Mouse (Mus musculus) adrenal gland, postnatal 36 days (tissue): ENCODE data around the gene Dennd4a. TPM values are rescaled to one million over a fixed set of nuclear protein-coding genes. Genes with fewer than 3 reads are reported as not detected.

ENCODE experiments used
- DNase-seq, 2 experiments: peaks; one replicate each; pipeline ENCODE4 v3.0.0; 2021; ENCODE audit warnings: mixed read lengths in 1 of 2
- total RNA-seq, 2 experiments: library from RNA; stranded (reverse); gene quantifications; 2 replicates each; pipeline ENCODE4 v1.2.3; 2021

The Dennd4a gene
- total RNA-seq, 2 experiments from 2014 or later: 18.1 to 19.9 TPM

DNA sequence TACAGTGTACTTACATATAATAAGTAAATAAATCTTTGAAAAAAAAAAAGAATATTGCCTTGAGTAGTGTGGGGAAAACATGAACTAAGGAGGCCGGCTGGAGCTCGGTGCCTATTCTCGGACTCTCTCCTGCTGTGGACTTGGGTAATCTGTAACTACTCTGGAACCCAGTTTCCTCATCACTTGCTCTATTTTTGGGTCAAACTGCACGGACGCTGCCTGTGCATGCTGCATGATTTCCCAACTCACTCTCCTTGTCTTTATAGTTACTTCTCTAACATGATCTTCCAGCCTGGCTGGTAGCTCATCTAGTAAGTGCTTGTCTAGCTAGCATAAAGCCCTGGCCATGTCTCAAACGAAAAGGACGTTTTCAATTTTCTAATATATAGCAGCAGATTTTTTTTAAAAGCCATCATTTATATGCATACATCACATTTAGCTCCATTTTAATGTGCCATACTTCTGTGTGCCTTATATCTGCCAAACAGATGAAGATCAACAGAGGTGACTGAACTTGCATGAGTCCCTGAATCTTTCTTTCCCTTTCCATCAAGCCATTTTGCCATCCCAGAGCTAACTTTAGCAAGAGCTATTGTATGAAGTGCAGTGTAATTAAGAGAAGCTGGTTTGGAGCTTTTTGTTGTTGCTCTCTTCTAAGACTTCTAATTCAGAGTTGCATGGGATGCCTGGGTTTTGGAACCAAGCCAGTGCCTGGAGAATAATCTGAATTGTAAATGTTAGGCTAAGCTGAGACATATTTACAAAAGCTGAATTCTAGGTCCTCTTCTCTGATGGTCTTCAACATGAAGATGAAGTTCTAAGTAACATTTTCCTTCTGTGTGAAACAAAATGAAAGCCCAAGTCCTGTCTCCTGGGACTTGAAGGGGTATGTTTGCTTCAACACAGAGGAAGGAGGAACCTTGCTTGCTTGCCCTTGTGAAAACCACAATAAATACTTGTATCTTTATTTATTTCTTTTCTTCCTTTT is 20.2 kb upstream of the Dennd4a start:
- DNase-seq: peak in 1 of 2 experiments; percentile 25

DNA sequence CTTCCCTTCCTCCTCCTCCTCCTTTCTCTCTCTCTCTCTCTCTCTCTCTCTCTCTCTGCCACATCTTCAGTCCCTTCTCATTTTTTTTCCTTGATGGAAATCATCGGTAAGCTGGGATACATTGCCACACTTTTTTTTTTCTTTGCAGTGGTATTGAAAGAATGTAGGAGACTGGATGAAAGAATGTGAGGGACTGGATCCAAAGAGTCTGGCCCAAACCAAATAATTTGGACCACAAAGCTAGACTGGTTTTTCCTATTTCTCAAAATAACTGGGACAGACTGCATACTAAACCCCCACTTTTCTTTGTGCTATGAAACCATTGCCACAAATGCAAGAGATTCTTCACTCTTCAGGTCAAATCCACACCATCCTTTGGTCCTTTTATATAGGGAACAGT is 19.5 kb upstream of the Dennd4a start:
- DNase-seq: no peak

DNA sequence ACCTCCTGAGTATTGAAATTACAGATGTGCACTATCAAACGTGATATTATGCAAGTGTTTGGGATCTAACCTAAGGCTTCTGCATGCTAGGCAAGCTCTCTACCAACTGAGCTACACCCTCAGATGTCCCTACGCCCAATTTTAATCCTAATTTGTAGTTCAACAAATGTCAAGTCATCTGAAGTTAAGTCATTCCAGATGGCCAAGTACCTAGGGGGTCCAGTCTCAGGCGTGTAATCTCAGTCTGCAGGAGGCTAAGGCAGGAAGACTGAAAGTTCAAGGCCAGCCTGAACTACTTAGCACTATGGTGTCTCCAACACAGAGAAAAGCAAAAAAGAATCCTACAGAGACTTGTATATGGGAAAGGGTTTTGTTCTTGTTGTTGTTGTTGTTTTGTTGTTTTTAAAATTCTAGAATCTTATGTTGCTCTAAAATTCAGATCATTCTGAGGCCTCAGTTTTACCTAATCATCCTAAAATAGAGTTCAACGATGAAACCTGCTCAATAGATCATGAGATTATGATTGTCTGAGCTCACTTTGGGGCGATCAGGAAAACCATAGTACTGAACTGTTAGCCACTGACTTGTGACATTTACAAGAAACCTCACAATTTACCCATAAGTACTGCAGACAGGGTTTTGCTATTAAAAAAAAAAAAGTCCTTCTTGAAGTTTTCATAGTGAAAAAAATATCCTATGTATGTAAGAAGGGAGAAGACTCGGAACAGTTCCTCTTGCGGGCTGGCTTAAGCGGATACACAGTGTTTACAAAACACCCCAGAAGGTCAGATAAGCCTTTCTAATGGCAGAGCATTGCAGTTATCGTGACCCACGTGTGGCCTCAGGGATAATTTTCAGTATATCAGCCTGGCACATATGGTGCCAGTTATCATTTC is 18.5 kb upstream of the Dennd4a start:
- DNase-seq: no peak

DNA sequence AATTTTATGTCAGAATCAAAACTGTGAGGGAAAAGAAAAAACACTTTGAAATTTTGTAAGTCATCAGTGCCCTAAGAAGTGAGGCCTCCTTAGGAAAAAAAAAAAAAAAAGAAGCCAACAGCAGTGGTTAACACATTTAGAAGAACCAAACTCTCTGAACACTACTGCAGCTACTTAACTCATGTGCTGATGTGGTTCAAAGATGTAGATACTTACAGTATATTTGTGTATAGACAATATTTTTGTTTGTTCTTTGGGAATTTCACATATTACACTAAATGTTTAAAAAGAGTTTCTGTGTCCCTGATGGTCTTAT is 17.9 kb upstream of the Dennd4a start:
- no peak for DNase-seq

DNA sequence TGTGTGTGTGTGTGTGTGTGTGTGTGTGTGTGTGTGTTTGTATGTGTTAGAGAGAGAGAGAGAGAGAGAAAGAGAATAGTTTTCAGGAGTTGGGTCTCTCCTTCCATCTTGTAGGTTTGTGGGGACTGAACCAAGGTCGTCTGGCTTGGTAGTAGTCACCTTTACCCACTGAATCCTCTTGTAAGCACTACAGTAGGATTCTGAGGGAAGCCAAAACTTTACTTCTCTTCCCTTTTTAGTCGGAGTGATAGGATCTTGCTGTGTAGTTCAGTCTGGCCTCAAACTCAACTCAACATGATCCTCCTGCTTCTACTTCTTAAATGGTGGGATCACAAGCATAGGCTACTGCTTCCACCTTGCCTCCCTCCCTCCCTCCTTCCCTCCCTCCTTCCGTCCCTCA is 17.3 kb upstream of the Dennd4a start:
- no peak for DNase-seq

DNA sequence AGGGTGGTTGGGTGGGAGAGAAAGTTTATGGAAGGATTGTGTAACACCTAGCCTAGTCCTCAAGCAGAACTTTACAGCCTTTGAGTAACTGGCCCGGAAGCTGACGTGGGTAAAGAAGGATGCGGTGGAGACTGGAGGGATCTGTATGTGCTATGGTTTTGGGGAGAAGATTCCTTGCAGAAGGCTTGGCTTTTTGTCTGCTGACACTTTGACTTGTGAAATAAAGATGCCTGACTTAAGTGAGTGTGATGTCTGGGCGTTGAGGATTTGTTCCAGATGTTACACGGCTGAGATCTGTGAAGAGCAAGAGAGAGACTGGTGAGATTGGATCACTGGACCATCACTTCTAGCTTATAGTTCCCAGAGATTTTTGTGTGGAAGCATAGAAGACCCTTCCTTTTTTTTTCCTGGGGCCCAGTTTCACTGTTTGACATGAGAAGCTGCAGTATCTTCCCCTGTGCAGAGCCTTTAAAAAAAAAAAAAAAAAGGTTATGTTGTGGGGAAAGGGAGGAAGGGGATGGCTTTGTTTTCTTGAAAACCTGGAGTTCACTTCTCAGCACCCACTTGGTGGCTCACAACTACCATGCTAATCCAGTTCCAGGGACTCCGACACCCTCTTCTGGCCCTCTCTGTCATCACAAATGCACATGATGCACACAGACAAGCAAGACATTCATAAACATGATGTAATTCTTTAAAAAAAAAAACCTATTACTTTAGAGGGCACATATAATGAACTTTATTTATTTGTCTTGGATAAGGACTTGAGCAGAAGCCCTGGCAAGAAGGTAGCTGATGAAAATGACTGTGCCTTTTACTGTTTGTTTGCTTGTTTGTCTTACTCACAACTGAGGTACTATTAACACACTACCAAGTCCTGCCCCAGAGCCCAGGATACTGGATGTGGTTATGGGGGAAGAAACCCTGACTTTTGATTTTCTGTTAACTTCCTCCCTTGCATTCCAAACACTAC is 16.4 kb upstream of the Dennd4a start:
- DNase-seq: no peak

DNA sequence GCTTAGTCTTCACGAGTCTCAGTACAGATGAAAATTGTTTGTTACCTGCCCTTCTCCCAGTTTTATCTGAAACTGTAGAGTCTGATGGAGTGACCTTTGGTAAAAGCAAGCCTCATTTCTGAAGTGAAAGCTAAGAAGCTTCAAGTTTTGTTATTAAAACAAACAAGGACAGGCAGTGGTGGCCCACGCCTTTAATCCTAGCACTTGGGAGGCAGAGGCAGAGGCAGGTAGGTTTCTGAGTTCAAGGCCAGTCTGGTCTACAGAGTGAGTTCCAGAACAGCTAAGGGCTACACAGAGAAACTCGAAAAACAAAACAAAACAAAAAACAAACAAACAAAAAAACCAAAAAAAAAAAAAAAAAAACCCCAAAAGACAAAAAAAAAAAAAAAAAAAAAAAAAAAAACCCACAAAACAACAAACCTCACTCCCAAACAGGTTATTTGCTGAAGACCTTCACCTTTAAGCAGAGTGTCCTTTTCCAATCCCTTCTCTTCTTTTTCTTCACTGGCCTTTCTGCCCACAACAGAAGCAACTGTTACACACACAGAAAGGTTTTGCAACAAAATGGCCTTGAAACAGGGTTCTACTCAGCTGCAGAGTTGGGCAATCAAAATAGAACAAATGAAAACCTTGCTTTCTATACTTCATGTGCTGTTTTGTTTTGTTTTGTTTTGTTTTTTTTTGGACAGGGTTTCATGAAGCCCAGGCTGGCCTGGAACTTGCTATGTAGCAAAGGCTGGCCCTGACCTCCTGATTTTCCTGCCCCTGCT is 15.1 kb upstream of the Dennd4a start:
- peak in 1 of 2 experiments; percentile 35 for DNase-seq

DNA sequence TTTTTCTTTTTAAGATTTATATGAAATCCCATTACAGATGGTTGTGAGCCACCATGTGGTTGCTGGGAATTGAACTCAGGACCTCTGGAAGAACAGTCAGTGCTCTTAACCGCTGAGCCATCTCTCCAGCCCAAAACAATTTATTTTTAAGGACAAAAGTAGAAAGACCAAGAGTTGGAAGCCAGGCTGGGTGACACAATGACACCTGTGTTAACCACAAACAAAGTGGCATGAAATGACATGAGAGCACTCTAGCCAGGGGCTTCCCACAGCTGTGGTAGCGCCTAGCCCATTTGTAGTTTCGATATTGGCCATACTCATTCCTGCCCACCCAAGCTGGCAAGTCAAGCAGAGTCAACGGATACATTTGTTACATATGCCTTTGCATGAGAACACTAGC is 13.7 kb upstream of the Dennd4a start:
- no peak for DNase-seq

DNA sequence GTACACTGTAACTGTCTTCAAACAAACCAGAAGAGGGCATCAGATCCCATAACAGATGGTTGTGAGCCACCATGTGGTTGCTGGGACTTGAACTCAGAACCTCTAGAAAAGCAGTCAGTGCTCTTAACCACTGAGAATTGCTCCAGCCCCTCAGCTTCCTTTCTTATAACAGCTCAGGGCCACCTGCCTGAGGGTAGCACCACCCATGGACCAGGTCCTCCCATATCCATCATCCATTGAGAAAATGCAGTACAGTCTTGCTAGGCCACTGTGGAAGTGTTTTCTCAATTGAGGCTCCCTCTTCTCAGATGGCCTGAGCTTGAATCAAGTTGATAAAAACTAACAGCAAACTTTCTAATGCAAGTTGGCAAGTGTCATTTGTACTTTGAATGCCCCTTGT is 13.0 kb upstream of the Dennd4a start:
- DNase-seq: no peak

DNA sequence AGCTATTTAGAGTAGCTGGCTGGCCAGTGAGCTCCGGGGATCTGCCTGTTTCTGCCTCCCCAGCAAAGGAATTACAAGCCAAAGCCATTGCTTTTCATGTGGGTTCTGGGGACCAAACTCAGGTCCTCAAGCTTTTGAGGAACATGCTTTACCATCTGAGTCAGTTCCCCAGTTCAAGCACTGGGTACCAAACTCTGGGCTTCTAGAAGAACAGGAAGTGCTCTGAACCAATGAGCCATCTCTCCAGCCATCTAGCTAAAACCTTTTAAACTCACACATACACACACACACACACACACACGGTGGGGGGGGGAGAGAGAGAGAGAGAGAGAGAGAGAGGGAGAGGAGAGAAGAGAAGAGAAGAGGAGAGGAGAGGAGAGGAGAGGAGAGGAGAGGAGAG is 12.3 kb upstream of the Dennd4a start:
- DNase-seq: no peak

DNA sequence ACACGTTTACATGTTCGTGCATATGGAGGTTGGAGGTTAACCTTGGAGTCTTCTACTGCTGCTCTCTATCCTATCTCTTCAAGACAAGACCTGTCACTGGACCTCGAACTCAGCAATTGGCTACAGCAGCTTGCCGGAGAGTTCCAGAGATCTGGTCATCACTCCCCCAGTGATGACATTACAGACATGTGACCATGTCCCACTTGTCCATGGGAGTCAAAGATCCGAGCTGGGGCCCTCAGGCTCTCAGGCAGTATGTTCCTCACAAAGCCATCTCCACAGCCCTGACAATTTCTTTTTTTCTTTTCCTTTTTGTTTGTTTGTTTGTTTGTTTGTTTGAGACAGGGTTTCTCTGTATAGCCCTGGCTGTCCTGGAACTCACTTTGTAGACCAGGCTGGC is 11.6 kb upstream of the Dennd4a start:
- no peak for DNase-seq

DNA sequence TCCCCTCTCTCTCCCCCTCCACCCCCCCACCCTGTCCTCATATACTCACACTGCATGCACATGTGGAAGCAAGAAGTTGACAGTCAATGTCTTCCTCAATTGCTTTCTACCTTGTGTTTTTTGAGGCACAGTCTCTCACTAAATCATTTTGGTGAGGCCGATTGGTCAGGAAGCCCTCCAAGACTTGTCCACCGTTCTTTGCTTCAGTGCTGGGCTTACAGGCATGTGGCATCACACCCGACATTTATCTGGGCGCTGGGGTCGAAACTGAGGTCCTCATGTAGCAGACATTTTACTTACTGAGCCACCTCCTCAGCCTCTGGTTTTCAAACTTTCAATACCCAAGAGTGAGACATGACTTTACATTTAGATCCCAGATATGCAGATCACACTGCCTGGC is 8.6 kb upstream of the Dennd4a start:
- DNase-seq: no peak

DNA sequence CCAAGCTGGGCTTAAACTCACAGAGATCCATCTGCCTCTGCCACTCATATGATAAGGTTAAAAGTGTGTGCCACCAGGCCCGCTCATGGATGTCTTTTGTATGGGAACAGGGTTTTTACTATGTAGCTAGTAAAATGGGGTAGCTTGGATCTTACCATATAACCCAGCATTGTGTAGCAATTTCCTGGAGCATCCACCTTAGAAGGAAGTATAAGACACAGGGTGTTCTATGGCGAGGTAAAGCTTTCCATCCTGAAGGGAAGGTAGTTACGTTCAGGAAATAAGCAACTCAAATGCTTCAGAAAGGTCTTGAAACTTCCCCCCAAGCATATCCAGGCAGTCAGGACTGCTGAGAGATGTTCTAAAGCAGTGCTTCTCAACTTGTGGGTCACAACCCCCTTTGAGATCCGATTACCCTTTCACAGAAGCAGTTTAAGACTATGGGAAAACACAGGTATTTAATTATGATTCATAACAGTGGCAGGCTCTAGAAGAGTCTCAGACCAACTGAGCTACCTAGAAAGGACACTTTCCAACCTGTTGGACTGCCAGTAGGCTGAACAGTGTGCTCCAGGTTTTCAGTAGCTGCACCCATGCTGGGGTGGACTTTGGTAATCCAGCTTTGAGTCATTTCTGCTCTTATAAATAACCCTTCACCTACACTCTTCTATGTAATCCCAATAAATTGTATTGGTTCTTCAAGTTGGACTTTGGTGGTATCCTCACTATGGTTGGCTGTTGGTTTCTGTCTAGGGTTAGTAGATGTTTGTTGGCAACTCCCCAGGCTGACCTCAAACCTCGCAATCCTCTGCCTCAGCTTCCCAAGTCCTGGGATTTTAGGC is 7.5 kb upstream of the Dennd4a start:
- no peak for DNase-seq

DNA sequence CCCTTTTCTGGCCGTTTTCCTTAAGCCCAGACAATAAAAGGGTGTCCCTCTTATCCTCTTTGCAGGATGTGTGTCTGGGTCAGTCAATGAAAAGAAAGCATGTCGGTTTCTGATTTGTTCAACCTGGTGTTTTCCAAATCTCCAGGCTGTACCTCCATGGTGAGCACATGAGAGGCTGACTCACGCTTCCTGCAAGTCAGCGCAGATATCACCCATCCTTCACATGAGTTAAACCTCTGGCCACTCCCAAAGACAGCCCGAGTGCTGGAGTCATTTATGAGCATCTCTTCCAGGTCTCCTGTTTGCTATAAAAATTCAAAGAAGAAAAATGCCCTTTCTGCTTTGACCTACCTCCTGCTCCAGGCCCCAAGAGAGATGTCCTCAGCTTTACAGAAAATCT is 5.3 kb upstream of the Dennd4a start:
- no peak for DNase-seq

DNA sequence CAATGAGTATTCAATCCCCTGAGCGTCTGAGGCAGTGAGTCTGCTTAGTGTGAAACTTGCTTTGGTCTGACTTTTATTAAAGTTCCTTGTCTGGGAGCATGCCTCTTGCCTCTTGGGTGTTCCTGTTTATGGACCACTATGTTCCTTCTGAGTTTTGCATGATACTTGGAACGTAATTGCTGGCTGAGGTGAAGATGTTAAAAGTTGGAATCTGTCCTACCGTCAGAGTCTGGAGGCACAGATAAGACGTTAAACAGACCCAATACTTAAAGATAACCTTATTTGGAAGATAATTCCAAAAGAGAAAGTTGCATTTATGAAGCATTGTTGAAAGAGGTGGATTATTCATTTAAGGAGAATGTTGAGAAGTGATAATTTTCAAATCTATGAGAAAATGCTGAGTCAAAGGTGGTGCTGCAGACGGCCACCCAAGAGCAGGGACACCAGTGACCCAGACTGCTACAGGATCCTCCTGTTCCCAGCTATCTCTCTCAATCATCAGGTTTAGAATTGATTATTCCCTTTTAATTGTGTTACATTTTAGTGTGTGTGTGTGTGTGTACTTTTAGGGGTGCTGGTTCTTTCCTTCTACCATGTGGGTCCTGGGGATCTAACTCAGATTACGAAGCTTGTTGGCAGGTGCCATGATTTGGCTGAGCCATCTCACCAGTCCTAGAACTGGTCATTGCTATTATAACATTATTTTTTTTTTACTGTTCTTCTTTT is 4.6 kb upstream of the Dennd4a start:
- DNase-seq: no peak

DNA sequence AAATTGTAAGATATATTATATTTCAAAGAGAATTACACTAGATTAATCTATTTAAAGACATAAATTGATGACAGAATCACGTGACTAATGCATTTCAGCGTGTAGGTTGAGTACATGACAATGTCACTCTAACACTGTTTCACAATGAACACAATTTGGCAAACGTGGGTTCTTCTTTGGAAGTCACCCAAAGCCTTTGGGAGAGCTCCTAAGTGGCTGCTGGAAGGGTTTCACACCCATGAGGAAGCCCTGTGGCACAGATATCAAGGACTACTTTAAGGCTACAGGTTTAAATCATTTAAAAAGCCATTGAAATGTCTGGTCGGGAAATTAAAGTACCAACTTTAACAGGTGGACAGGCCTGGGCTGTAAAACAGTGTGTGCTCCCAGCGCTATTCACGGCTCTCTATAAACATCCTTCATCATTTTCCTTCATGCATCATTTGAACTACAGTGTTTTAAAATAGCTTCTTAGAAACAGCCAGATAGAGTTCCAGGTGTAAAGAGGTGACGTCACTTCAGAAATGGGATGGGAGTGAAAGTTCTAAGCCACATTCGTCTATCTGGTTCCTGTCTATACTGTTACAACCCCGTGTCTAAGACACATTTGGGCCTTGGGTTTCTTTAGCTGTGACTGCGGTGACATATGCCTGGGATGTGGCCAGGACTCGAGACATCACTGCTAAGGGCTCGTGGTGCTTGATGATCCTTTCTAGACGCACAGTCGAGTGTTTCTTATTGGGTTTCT is 3.9 kb upstream of the Dennd4a start:
- peak; percentile 23 to 24 for DNase-seq

DNA sequence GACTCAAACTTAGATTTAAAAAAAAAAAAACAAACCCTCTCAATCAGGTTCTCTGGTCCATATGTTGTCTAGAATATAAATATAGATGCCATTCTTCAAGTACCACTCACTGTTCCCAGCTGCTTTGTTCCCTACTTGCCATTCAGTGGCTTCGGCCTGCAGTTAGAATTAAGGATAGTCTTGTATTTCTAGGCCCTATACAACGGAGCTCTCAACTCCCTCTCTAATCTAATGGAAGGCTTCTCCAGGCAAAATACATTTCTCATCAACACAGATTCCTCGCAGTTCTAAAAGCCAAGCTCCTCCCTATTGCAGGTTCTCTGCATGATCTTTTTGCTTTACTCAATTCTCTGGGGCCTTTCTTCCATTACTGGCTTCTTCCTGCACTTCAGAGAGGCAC is 1.3 kb upstream of the Dennd4a start:
- no peak for DNase-seq
